Mouse (Mus musculus): ENCODE measurements around the gene Serpinb1a.
"Not testable (repeated sequence)": the region's sequence is repeated elsewhere in the genome, so short reads cannot be mapped to it uniquely, and the experiment has no call there.

Serpinb1a gene

DNA sequence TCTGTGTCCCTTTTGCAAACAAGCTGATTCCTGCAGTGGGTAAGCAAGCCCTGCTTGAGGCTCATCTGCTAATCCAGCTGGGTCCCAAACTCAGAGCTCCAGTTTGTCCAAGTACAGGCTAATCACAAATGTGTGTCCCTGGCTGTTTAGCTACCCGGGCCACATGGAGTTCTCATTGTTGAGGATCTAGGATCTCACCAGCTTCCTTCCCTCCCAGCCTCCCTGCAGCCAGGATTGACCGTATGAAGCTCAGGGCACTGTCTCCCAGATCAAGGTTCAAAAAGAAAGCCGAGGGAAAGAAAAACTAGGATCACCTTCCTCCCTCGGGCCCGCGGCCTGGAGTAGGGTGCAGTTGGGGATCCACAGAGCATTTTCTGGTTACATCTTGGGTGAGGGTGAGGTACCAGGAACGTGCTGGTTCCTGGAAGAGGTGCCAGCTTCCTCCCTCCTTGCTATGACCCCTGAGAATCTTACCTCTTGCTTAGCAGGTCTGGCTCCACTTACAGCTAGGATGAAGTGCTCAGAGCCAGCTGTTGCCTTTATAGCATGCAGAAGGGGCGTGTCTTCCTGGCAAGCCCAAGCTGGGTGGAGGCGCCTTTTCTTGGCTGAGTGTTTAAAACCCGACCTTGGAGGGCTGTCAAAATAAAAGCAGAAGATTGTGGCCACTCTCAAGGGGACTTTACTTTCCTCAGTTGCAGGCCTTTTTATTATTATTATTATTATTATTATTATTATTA, at the start of gene Serpinb1a:
Gene Serpinb1a (minus strand): TSS at position 518 of the 737 bp plus-strand sequence.
- peak; percentile 55 to 86 for DNase-seq (ENCODE audit: inconsistent age in 2 of 2, low spot score in 1 of 2)

DNA sequence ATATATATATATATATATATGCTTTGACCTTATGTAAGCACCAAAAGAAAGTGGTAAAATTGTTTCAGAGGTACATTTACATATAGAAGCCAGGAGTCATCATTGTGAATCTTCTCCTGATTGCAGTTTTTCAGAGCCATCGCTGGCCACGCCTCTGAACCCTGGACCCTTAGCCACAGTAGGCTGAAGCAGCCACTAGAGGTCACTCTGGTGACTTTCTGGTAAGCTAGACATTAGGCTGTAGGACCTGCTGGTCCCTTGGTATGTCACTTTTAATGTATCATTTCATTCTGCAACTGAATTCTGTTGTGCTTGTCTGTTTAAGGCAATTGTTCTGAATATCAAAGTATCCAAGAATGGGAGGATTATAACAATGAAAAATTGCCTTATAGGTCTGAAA, 49.7 kb upstream of the Serpinb1a start:
- DNase-seq (ENCODE audit: inconsistent age in 2 of 2, low spot score in 1 of 2), result peak; percentile 47 to 85

DNA sequence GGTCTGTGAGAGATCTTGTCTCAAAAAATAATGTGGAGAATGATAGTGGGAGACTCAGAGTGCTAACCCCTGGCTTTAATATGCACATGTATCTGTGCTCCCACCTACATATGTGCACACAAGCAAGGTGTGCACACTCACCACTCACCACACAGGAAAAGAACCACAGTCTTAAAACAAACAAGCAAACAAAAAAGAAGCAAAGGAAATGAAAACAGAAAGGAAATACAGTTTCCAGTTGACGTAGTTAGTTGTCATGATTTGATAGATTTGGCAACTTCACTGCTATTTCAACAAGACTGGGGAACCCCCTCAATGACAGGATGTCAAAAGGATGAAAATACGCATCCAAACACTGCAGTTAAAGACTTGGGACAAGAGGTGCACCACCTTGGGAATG, 48.1 kb upstream of the Serpinb1a start:
- not testable (repeated sequence) for DNase-seq (ENCODE audit: inconsistent age in 2 of 2, low spot score in 1 of 2)

DNA sequence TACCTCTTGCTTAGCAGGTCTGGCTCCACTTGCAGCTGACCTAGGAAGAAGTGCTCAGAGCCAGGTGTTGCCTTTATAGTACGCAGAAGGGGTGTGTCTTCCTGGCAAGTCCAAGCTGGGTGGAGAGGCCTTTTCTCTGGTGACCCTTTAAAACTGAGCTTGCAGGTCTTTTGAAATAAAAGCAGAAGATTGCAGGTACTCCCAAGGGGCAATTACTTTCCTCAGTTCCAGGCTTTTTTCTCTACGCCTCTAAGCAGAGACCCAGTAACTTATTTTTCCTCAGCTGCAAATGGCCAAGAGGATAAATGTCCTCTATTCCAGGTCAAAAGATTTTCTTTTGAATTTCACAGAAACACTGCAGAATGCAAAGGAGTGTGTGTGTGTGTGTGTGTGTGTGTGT, 47.1 kb upstream of the Serpinb1a start, which contains the start of gene Serpinb1c:
Gene Serpinb1c (minus strand): TSS at position 101 of the 400 bp plus-strand sequence.
- no peak for DNase-seq (ENCODE audit: inconsistent age in 2 of 2, low spot score in 1 of 2)

DNA sequence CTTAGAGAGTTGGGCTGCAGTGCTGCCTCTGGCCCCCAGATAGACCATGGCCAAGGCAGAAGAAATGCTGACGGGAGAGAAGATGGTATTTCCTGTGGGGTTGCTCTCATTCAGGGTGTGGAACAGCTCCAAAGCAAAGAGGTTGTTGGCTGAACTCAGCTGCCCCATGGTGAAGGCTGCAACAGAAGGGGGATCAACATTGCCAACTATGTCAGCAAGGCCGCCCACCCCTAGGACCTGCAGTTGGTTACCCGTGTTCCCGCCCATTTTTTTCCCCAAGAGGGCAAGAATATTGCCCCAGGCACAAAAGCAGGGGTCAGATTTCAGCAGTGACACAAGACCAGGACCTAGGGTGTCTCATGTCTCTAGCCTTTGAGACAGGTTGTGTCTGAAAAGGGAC, 45.9 kb upstream of the Serpinb1a start:
- no peak for DNase-seq (ENCODE audit: inconsistent age in 2 of 2, low spot score in 1 of 2)

DNA sequence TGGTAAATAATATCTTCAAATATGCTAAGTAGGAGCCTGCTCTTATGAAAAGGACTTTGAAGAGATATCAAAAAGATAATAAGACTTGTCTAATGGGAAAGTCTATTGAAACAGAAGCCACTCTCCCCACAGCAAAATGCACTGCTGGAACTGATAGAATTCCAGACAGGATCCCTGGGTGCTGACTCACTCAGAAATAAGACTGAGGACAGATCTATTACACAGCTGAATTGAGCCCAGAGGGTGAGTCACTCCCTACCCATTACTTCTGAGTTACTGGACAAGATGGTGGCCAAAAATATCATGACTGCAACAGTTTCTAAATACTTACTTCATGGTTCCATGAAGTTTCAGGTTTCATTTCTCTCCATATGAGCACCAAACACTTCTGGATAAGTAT, 33.8 kb upstream of the Serpinb1a start:
- DNase-seq (ENCODE audit: inconsistent age in 2 of 2, low spot score in 1 of 2), result peak; percentile 39 to 68

DNA sequence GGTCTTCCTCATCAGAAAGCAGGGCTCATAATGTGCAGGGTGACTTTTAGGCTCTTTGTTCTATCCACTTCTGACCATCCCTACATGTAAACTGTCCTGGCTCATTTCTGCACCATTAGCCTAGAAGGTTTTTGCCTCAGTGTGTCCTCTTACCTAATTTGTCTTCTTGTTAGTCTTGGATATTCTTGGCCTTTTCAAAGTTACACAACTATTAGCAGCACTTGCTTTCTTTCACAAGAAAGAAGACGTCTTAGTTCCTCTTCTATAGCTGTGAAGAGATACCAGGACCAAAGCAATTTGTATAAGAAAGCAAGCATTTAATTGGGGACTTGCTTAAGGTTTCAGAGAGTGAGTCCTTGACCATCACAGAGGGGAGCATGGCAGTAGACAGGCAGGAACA, 22.9 kb upstream of the Serpinb1a start:
- DNase-seq (ENCODE audit: inconsistent age in 2 of 2, low spot score in 1 of 2), result no peak

DNA sequence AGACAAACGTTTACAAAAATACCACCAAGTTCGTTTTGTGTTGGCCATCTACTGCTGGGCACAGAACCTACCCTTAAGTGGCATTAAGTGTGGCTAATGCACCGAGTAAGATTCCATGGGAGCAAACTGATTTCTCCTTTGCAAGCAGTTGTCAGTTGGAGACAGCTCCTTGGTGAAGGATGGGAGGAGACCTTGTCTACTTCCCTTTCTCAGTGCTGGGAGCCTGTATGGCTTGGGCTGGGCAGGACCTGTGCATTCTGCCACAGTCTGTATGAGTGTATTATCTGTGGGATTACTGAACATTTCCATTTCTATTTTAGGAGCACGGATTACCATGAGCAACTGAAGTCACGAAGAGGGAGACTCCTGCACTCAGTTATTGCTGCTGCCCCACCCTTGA, 17.9 kb upstream of the Serpinb1a start:
- no peak for DNase-seq (ENCODE audit: inconsistent age in 2 of 2, low spot score in 1 of 2)

DNA sequence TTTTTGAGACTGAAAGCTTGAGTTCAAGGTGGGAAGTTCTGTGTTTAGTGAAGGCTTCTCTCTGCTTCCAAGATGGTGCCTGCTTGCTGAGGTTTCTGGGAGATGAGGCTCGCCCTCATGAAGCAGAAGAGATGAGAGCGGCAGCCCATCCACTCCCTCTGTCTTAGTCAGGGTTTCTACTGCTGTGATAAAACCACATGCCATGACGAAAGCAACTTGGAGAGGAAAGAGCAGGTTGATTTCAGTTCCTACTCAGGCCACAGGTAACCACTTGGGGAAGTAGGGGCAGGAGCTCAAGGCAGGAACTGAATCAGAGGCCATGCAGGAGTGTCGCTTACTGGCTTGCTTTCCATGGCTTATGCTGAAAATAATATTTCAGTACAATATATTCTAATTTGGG, 17.2 kb upstream of the Serpinb1a start:
- DNase-seq (ENCODE audit: inconsistent age in 2 of 2, low spot score in 1 of 2), result not testable (repeated sequence)

DNA sequence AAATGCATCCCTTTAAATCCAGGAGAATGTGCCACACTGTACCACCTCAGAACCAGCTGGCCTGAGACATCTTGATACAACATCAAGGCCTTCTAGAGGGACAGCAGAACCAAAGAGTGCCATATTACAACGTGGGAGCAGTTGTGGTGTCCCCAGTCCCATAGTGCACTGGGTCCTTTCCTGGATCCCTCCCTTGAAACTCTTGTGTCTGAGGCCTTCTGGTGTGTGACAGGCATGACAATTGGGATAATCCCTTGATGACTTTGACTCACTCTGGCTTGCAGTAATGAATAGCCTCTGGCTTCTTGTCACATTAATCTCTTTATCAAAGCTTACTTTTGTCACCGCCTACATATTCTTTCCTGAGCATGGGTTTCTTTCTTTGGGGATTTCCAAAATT, 16.0 kb upstream of the Serpinb1a start:
- DNase-seq (ENCODE audit: inconsistent age in 2 of 2, low spot score in 1 of 2), result no peak

DNA sequence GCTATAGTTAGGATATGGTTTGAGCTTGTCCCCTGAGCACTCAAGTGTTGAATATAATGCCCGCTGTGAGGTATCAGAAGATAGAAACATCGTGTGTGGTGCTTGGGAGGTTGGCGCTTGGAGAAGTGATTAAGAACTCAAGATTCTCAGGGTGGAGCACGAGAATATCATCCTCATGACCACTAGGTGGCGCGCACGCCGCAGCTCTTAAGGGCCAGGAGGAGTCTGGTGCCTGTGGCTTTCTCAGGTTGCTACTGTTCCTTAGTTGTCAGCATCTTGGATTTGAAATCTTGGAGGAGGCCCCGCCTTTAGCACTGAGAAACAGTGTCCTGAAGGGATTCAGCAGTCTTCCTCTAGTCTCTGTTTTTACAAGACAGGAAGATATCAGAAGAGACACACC, 15.5 kb upstream of the Serpinb1a start:
- DNase-seq (ENCODE audit: inconsistent age in 2 of 2, low spot score in 1 of 2), result peak; percentile 60 to 88

DNA sequence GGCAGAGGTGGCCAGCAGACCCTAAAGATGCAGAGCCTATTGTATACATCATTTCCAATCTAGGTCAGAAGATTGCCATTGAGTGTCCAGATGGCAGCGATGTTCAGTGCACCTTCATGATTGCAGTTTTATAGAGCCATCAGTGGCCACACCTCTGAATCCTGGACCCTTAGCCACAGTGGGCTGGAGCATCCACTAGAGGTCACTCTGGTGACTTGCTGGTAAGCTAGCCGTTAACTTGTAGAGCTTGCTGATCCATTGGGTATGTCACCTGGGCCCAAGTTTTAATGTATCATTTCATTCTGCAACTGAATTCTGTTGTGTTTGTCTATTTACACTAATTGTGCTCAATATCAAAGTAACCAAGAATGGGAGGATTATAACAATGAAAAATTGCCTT, 14.6 kb upstream of the Serpinb1a start:
- DNase-seq (ENCODE audit: inconsistent age in 2 of 2, low spot score in 1 of 2), result peak in 1 of 2 experiments; percentile 58

DNA sequence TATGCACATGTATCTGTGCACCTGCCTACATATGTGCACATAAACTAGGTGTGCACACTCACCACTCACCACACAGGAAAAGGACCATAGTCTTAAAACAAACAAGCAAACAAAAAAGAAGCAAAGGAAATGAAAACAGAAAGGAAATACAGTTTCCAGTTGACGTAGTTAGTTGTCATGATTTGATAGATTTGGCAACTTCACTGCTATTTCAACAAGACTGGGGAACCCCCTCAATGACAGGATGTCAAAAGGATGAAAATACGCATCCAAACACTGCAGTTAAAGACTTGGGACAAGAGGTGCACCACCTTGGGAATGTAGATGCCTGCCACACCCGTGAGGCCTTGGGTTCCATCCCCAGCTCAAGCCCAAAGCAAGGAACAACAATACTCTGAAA, 13.5 kb upstream of the Serpinb1a start:
- DNase-seq (ENCODE audit: inconsistent age in 2 of 2, low spot score in 1 of 2), result not testable (repeated sequence)

DNA sequence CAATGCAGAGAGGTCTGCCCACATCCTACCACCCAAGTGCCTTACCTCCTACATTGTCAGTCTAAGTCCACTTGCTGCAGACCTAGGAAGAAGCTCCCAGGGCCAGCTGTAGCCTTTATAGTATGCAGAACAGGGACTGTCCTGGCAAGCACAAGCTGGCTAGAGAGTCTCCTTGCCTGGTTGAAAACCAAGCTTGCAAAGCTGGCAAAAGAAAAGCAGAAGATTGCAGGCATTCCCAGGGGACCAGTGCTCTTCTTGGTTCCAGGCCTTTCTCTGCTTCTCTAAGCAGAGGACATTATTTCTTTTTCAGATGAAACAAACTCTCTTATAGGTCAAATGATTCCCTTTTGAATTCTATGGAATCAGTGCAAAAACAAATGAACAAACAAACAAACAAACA, 12.5 kb upstream of the Serpinb1a start:
- no peak for DNase-seq (ENCODE audit: inconsistent age in 2 of 2, low spot score in 1 of 2)

DNA sequence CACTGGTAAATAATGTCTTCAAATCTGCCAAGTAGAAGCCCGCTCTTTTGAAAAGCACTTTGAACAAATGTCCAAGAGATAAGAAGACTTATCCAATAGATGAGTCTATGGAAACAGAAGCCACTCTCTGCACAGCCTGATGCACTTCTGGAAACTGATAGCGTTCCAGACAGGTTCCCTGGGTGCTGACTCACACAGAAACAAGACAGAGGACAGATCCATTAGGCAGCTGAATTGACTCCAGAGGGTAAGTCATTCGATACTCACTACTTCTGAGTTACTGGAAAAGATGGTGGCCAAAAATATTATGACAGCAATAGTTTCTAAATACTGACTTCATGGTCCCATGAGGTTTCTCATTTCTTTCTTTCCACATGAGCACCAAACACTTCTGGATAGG, 9.8 kb upstream of the Serpinb1a start:
- peak; percentile 51 to 67 for DNase-seq (ENCODE audit: inconsistent age in 2 of 2, low spot score in 1 of 2)

DNA sequence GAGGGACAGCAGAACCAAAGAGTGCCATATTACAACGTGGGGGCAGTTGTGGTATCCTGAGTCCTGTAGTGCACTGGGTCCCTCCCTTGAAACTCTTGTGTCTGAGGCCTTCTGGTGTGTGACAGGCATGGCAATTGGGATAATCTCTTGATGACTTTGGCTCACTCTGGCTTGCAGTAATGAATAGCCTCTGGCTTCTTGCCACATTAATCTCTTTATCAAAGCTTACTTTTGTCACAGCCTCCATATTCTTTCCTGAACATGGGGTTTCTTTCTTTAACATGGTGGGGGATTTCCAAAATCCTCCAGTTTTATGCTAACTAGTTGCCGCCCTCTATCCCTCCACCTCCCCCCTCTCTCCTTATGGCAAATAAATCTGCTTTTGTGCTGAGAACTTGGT, 2.1 kb upstream of the Serpinb1a start:
- no peak for DNase-seq (ENCODE audit: inconsistent age in 2 of 2, low spot score in 1 of 2)

DNA sequence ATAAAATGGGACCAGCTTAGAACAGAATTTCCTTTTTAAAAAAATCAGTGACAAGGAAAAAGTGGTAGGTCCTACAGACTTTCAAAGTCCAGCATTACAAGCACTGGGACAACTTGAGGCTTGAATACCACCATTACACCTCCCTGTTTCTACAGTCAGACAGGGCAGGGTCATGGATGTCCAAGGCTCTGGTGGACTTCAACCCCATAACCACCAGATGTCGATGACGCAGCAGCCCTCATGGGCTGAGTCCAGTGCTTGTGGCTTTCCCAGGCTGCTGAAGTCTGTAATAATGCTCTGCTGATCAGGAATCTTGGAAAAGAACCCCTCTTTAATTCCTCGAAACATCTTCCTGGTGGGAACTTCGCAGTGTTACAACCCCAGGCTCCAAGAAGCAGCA, 1.6 kb upstream of the Serpinb1a start:
- no peak for DNase-seq (ENCODE audit: inconsistent age in 2 of 2, low spot score in 1 of 2)

DNA sequence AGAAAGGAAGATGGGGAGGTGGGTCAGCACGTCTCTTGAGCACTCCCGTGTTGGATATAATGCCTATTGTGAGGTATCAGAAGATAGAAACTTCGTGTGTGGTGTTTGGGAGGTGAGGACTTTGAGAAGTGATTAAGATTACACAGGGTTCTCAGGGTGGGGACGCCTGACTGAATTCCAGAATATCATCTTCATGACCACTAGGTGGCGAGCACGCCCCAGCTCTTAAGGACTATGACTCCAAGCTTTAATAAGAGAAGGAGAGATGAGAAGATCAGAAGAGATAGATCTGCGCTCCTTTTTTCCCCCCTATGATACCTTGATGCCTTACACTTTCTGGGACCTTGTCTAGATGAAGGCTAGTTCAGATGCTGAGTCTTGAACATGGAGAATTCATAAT, 982 bp upstream of the Serpinb1a start:
- peak; percentile 47 to 85 for DNase-seq (ENCODE audit: inconsistent age in 2 of 2, low spot score in 1 of 2)

DNA sequence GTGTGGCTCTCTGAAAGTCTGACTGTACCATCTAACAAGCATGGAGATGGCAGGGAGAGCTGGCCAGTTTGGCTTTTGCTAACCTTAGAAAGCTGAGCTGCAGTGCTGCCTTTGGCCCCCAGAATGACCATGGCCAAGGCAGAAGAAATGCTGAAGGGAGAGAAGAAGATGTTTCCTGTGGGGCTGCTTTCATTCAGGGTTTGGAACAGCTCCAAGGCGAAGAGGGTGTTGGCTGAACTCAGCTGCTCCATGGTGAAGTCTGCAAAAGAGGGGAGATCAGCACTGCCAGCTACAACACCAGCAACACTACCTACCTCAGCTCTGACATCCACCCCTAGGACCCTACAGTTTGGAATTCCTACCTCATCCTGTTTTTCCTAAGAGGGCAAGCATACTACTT, 829 bp downstream of the Serpinb1a start:
- peak in 1 of 2 experiments; percentile 45 for DNase-seq (ENCODE audit: inconsistent age in 2 of 2, low spot score in 1 of 2)

DNA sequence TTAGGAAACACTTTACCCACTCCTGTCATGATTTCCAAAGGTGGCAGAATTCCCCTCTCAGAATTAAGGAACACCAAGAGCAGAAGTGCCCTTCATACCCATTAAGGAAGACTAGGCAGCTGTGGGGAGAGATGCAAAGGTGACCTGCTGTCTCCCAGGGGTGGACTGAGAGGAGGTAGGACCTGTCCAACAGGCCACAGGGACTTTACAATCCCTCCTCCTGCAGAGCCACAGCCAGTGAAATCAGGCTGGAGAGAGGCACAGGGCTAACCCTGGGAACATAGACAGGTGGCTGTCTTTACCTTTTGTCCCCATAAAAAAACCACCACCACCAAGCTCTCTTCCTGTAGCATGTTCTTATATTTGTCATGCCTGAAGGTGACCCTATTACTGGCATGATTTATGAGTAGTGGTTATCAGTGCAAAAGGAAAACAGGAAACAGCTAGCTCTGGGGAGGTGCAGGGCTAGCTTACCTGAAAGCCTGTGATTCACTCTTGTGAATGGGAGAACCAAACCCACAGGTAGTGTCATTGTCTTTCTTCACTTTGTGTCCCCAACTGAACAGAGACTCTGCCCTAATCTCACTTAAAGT, 1.4 kb downstream of the Serpinb1a start:
- DNase-seq (ENCODE audit: inconsistent age in 2 of 2, low spot score in 1 of 2), result no peak

DNA sequence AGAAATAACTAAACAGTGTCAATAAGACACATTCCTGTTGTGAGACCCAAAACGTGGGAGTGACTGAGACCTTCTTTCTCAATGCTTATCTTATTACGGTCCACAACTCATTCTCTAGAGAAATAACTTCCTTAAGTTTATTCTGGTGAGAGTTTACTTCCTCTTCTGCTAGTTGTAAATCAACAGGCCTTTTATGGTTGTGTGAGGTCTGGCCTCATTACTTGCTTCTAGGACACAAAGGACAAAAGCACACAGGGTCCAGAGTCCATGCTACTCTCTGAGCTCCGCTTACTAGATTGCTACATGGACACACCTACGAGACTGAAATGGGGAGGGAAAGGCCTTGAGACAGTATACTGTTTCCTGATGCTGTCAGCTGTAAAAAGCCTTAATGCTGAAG, 1.9 kb downstream of the Serpinb1a start:
- DNase-seq (ENCODE audit: inconsistent age in 2 of 2, low spot score in 1 of 2), result no peak

DNA sequence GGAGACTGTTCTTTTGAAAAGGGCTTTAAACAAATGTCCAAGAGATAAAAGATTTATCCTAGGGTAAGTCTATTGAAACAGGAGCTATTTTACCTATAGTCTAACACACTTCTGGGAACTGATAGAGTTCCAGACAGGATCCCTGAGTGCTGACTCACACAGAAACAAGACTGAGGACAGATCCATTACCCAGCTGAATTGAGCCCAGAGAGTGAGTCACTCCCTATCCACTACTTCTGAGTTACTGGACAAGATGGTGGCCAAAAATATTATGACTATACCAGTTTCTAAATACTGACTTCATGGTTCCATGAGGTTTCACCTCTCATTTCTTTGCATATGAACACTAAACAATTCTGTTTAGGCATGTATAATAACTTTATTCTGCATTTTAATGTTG, 4.8 kb downstream of the Serpinb1a start:
- peak in 1 of 2 experiments; percentile 65 for DNase-seq (ENCODE audit: inconsistent age in 2 of 2, low spot score in 1 of 2)

DNA sequence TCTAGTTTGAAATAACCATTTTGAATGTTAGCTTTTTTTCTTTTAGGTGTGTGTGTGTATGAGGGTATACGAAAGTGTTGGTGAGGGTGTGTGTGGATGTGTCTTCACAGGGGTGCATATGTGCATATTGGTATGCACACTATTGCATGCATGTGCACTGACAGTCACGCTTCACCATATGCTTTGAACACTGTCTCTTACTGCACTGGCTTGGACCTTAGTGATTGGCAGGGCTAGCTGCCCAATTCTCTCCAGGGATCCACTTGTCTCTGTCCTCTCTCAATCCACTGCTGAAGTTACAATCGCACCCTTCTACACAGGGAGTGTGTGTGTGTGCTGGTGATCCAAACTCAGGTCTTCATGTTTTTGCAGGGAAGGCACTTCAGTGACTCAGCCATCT, 9.6 kb downstream of the Serpinb1a start:
- no peak for DNase-seq (ENCODE audit: inconsistent age in 2 of 2, low spot score in 1 of 2)

Measured in adrenal gland, adult (tissue).